Mouse (Mus musculus) lung, embryonic 14.5 days (tissue): Measurements from ENCODE around the gene Sema3c. TPM values are rescaled to one million over a fixed set of nuclear protein-coding genes. Genes with fewer than 3 reads are reported as not detected.

ENCODE experiments used
- ATAC-seq: fragments of 200-750 bp; cut with Nextera tagmentation; 2 replicates; pipeline ENCODE4 v1.8.0; 2017; ENCODE audit warnings: mild to moderate bottlenecking, moderate TSS enrichment, moderate library complexity; ENCODE audit not compliant: insufficient read depth
- DNase-seq: peaks from one replicate; pipeline ENCODE4 v3.0.0-alpha.2; 2015
- H3K27ac ChIP-seq: fragments of 300-500 bp; sonication (generic); 2 replicates; pipeline ENCODE4 v1.5.1; 2014; ENCODE audit warnings: low read depth, mild to moderate bottlenecking, moderate library complexity
- H3K27me3 ChIP-seq: fragments of 300-500 bp; sonication (generic); 2 replicates; pipeline ENCODE4 v1.6.1; 2014; ENCODE audit warnings: low read length, control low read depth; ENCODE audit not compliant: insufficient read depth
- H3K36me3 ChIP-seq: fragments of 300-500 bp; sonication (generic); 2 replicates; pipeline ENCODE4 v1.6.1; 2014; ENCODE audit warnings: control low read depth; ENCODE audit not compliant: insufficient read depth
- H3K4me1 ChIP-seq: fragments of 300-500 bp; sonication (generic); 2 replicates; pipeline ENCODE4 v1.6.1; 2014; ENCODE audit warnings: antibody characterized with exemption, control low read depth; ENCODE audit not compliant: insufficient read depth
- H3K4me2 ChIP-seq: fragments of 300-500 bp; sonication (generic); 2 replicates; pipeline ENCODE4 v1.6.1; 2014; ENCODE audit warnings: mild to moderate bottlenecking
- H3K4me3 ChIP-seq: fragments of 300-500 bp; sonication (generic); 2 replicates; pipeline ENCODE4 v1.5.1; 2014; ENCODE audit warnings: low read depth, low read length
- H3K9ac ChIP-seq: fragments of 300-500 bp; sonication (generic); 2 replicates; pipeline ENCODE4 v1.6.1; 2014
- H3K9me3 ChIP-seq: fragments of 300-500 bp; sonication (generic); 2 replicates; pipeline ENCODE4 v1.6.1; 2016; ENCODE audit warnings: low read depth, low read length, control low read depth
- CTCF ChIP-seq: IDR thresholded peaks from 2 replicates; pipeline ENCODE4 v1.5.1; 2016; ENCODE audit warnings: antibody characterized with exemption, low read depth
- WGBS: fragments of 180-500 bp; shearing (Covaris S2); extraction: QIAGEN DNeasy Blood & Tissue Kit; methylation state at CpG from one replicate; pipeline ENCODE4 v1.1.7; 2014; 5-methylcytosine and 5-hydroxymethylcytosine counted together
- polyA plus RNA-seq: library from polyadenylated mRNA; unstranded; fragments of >200 nt; fragmentation: Nextera tagmentation; extraction: Ambion mirVana; gene quantifications from 2 replicates; pipeline ENCODE4 v1.2.1, GENCODE M21; 2014

The Sema3c gene
- polyA plus RNA-seq, 1 experiment from 2014 or later: 31.3 TPM

DNA sequence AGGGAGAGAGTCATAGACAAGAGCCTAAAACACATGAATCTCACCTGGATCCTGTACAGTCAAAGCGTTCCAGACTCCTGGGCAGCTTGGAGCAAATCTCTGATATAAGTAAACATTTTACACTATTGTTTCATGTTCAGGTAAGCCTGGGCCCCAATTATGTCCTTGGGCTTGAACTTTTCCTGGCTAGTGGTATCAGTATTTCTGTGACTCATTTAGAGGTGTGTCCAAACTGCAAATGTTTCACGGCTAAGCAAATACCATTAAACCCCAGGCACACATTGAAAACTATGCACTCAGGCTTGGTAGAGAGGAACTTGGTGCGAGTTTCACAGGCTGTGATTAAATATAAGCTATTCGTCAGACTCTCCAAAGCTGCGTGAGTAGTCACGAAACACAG is 2.5 kb upstream of the Sema3c start:
- DNase-seq (peak; percentile 48), ATAC-seq (0 out of 2 replicates have a peak, but pooled peaks have one; percentile 14)
- no peak for TF ChIP-seq CTCF
- Histone ChIP-seq H3K4me2 (no peak overlapping the region), H3K36me3 (no peaks in the 10 kb centered on the region), H3K27me3 (no peaks in the 10 kb centered on the region), H3K9me3 (no peaks in the 10 kb centered on the region), H3K4me3 (no peak overlapping the region), H3K4me1 (no peaks in the 10 kb centered on the region), H3K9ac (no peak overlapping the region), H3K27ac (peak overlapping the region; percentile 34; the same call in 1 of the 2 replicates)
- 54% methylated on average over 6 of the region's 6 CpGs for WGBS

DNA sequence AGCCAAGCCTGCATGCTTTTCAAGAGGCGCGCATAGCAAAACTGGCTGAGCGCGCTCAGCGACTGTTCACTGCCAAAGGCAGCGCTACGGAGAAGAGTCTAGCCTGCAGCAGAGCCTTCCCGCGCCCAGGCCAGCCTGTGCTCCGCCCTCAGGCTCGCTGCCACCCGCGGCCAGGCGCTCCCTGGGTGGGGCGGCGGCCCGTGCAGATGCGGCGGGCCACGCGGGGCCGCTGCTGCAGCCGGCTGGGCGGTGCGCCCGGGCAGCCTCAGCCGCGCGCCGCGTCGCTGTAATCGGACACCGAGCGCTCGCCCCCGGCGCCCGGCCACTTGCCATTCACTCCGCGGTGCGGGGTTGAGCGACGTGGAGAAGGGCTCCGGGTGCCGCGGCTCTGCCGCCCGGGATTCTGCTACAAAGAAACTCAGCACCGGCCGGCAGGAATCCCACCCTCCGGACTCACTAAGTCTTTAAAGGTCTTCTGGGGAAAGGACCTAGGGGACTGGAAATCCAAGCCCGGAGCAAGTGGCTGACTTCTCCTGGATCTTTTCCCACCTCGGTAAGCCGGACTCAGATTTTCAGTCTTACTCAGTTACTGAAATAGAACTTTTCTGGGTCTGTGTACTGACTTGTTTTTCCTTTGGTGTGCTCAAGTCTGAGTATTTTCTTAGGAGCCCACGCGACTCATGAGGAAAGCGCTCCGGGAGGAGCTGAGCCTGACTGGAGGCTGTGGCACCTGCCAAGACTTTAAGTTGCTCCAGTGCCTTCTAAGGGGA is 517 bp downstream of the Sema3c start:
- no peaks in the 10 kb centered on the region for H3K27me3 ChIP-seq
- WGBS: under 1% methylated on average over 47 of the region's 59 CpGs
- H3K27ac ChIP-seq: peak overlapping the region; percentile 88
- no peak for TF ChIP-seq CTCF
- H3K9me3 ChIP-seq: no peaks in the 10 kb centered on the region
- DNase-seq (peak; percentile 91), ATAC-seq (peak; percentile 97)
- peak overlapping the region; percentile 72 for H3K4me2 ChIP-seq
- H3K36me3 ChIP-seq: no peaks in the 10 kb centered on the region
- peak overlapping the region; percentile 54 for H3K4me3 ChIP-seq
- no peaks in the 10 kb centered on the region for H3K4me1 ChIP-seq
- peak overlapping the region; percentile 59 for H3K9ac ChIP-seq

DNA sequence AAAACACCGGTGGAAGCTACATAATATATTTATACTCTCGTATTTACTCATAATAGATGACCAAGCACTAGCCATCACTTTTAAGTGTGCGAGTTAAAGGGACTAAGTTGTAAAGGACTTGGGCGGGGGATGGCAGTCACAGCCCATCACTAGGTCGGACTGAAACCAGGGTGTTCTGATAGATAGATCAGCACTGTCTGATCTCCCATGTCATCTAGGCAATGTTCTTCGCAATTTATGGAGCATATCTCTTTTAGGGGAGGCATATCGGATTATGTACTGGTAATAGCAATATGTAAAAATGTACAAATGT is 1.1 kb downstream of the Sema3c start:
- H3K9me3 ChIP-seq: no peaks in the 10 kb centered on the region
- no peaks in the 10 kb centered on the region for H3K36me3 ChIP-seq
- peak overlapping the region; percentile 59 for H3K9ac ChIP-seq
- H3K4me3 ChIP-seq: peak overlapping the region; percentile 54
- H3K27ac ChIP-seq: no peak overlapping the region; the same call in 1 of the 2 replicates
- no peaks in the 10 kb centered on the region for H3K4me1 ChIP-seq
- no peaks in the 10 kb centered on the region for H3K27me3 ChIP-seq
- DNase-seq (no peak), ATAC-seq (no peak; the same call in 1 of the 2 replicates)
- WGBS: 14% methylated on average over 7 of the region's 7 CpGs
- no peak for TF ChIP-seq CTCF
- peak overlapping the region; percentile 72 for H3K4me2 ChIP-seq

DNA sequence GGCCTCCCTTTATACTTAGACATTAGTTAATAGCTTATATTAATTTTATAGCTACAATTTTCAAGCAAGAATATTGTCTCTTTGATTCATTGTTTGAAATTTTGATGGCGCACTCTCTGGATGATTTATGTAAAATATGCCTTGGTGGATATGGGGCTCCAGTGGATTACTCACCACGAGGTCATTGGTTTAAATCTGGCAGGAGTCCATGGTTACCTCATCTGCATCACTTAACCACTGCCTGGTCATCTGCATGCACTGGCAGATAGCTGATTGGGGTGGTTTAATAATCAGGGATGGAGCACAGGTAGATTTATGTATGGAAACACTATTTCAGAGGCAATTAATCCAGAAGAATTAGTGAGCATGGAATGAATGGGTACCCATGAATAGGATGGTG is 2.0 kb downstream of the Sema3c start:
- H3K9me3 ChIP-seq: no peaks in the 10 kb centered on the region
- no peaks in the 10 kb centered on the region for H3K4me1 ChIP-seq
- peak overlapping the region; percentile 54; the same call in 1 of the 2 replicates for H3K4me3 ChIP-seq
- no peaks in the 10 kb centered on the region for H3K27me3 ChIP-seq
- no peak overlapping the region for H3K27ac ChIP-seq
- ATAC-seq (no peak), DNase-seq (no peak)
- WGBS: 34% methylated on average over 2 of the region's 2 CpGs
- peak overlapping the region; percentile 72 for H3K4me2 ChIP-seq
- no peak for TF ChIP-seq CTCF
- no peaks in the 10 kb centered on the region for H3K36me3 ChIP-seq
- no peak overlapping the region for H3K9ac ChIP-seq

DNA sequence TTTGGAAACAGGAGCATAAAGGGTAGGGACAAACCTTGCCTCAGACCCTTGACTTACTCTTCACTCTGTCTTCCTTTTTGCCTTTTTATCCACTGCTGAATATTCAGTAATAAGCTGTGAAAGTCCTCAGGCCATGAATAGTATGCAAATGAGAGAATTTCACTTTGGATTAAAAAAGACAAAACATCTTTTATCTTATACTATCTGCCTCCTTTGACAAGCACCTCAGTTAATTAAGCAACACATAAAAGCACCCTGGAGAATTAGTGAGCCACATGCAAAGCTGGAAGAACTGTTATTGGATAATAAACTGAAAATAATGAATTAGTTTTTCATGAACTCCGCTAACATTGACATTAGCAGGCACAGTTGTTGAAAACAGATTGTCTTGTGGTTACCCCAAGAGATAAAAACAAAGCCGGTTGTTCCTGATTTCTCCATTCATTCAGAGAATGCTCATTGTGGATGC is 8.0 kb downstream of the Sema3c start:
- no peaks in the 10 kb centered on the region for H3K4me1 ChIP-seq
- H3K9ac ChIP-seq: no peak overlapping the region
- H3K27ac ChIP-seq: no peak overlapping the region
- H3K36me3 ChIP-seq: no peaks in the 10 kb centered on the region
- no peak overlapping the region for H3K4me2 ChIP-seq
- no peaks in the 10 kb centered on the region for H3K9me3 ChIP-seq
- no peak for DNase-seq
- H3K27me3 ChIP-seq: no peaks in the 10 kb centered on the region
- H3K4me3 ChIP-seq: no peak overlapping the region
- no peak for TF ChIP-seq CTCF
- WGBS: 50% methylated on average over 2 of the region's 2 CpGs
- ATAC-seq: no peak

GRCm38 (mm10) chr5:17584299-17584945 is 10.3 kb downstream of the Sema3c start:
- H3K9me3 ChIP-seq: no peaks in the 10 kb centered on the region
- no peaks in the 10 kb centered on the region for H3K4me1 ChIP-seq
- no peak overlapping the region for H3K27ac ChIP-seq
- no peak for TF ChIP-seq CTCF
- H3K36me3 ChIP-seq: no peaks in the 10 kb centered on the region
- no peak overlapping the region for H3K9ac ChIP-seq
- WGBS: 39% methylated on average over 2 of the region's 2 CpGs
- no peak for DNase-seq
- no peak overlapping the region for H3K4me3 ChIP-seq
- ATAC-seq: peak; percentile 38; the same call in 1 of the 2 replicates
- H3K27me3 ChIP-seq: no peaks in the 10 kb centered on the region
- no peak overlapping the region for H3K4me2 ChIP-seq

- Histone ChIP-seq H3K4me3 (no peak overlapping the region), H3K4me1 (no peaks in the 10 kb centered on the region), H3K27me3 (no peaks in the 10 kb centered on the region), H3K4me2 (no peak overlapping the region), H3K36me3 (no peaks in the 10 kb centered on the region), H3K9me3 (no peaks in the 10 kb centered on the region), H3K27ac (no peak overlapping the region), H3K9ac (no peak overlapping the region)
- no peak for TF ChIP-seq CTCF
- DNase-seq (no peak), ATAC-seq (no peak)
- 78% methylated on average over 2 of the region's 2 CpGs for WGBS
These were observed 12.6 kb downstream of the Sema3c start for GRCm38 (mm10) chr5:17586518-17587210.
